Mouse (Mus musculus): ENCODE results near the gene Rab9.
A peak's percentile ranks its signal among the peaks of the same experiment; 100 is the strongest.
"Not testable (repeated sequence)": the region's sequence is repeated elsewhere in the genome, so short reads cannot be mapped to it uniquely, and the experiment has no call there.

Rab9 gene

DNA sequence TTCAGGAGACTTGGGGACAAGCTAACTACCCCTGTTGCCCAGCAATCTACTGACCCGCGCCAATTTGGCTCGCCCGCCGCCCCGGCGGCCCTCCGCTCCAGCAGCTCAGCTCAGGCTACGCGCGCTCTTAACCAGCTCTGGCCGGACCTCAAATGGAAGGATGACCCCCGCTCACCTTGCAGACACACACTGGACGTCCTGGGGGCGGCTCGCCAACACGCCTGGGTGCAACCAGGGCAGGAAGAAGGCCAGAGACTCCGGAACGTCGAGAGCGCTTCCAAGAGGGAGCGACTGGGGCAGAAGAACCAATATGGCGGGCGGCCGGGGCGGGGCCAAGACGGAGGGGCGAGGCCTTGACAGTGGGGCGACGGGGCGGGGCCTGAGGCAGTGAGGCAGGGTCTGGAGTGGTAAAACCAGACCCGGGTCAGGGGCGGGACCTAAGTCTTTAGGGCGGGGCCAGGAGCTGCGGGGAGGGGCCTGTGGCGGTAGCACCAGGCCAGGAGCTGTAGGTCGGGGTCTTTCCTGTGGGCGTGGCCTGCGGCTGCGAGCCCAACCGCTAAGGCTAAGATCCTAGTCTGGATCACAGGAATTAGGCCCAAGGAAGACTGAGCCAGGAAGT lies at the start of gene Rab9:
Rab9 (minus strand) TSS at position 503 of the 619 bp plus-strand sequence.
- H3K36me3 ChIP-seq (ENCODE audit: insufficient read depth, low read length), result peaks cover 25% of the 10 kb centered on the region
- H3K4me3 ChIP-seq (replicated peaks; ENCODE audit: low read length), result peak within 1 kb of the TSS; percentile 84
- H3K4me1 ChIP-seq (replicated peaks; ENCODE audit: low read depth, low read length), result peaks cover 30% of the 10 kb centered on the region
- no peaks in the 10 kb centered on the region for H3K9me3 ChIP-seq (ENCODE audit: low read length)
- TF ChIP-seq CTCF (conservative IDR thresholded peaks at IDR 0.05; ENCODE audit: low read length) (no peak), NANOG (IDR thresholded peaks at IDR 0.05; ENCODE audit: borderline replicate concordance, low read length) (no peak), POU5F1 (IDR thresholded peaks at IDR 0.05; ENCODE audit: borderline replicate concordance, low read length) (no peak)
- H3K27me3 ChIP-seq (ENCODE audit: insufficient read depth, low read length), result no peaks in the 10 kb centered on the region

DNA sequence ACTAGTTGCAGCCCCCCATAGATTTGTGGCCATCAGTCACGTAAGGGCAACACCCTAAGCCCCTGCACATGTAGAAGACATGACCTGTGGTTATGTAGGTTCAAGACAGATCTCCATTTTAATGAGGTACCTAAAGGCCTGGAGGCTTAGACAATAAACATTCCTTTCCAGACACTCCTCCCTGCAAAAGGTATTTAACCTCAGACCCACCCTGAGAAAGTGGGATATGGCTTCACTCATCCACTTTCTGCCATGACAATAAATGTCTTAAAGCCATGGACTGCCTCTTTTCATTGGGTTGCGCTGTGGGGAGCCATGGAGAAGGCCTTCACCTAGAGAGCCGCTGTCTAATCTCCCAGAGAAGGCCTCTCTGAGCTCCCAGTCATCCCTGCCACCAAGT lies 48.5 kb upstream of the Rab9 start:
- H3K9me3 ChIP-seq (ENCODE audit: low read length), result no peaks in the 10 kb centered on the region
- no peaks in the 10 kb centered on the region for H3K36me3 ChIP-seq (ENCODE audit: insufficient read depth, low read length)
- TF ChIP-seq CTCF (conservative IDR thresholded peaks at IDR 0.05; ENCODE audit: low read length), result no peak
- TF ChIP-seq POU5F1 (IDR thresholded peaks at IDR 0.05; ENCODE audit: borderline replicate concordance, low read length), result no peak
- TF ChIP-seq NANOG (IDR thresholded peaks at IDR 0.05; ENCODE audit: borderline replicate concordance, low read length), result no peak
- H3K4me3 ChIP-seq (replicated peaks; ENCODE audit: low read length), result no peak overlapping the region
- H3K27me3 ChIP-seq (ENCODE audit: insufficient read depth, low read length), result no peaks in the 10 kb centered on the region
- peaks cover 15% of the 10 kb centered on the region for H3K4me1 ChIP-seq (replicated peaks; ENCODE audit: low read depth, low read length)

DNA sequence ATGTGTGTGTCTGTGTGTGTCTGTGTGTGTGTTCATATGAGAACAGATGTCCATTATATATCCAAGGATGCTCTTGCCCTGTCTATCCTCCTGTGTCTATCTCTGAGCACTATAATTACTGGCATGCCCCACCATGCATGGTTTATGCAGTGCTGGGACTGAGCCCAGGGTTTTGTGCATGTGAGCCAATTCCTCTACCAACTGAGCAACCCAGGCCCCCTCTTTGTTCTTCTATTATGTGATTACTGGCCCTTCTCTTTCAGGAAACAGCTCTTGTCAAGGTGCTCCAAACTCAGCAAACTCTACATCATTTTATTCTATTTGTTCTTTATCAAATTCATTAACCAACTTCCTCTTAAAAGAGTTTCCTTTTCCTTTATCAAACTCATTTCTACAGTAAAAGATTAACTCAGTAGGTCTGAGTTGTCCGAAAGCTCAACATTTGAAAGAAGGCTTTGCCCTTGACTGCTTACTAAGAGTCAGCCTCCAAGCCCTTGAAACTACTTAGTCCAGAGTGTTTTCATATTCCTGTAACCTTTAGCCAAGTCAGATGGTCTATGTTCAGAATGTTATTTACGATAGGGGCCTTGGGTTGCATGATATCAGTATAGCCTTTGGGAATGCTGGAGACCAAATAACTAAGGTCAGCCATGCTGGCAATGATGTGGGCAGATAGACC lies 46.1 kb upstream of the Rab9 start:
- H3K4me3 ChIP-seq (replicated peaks; ENCODE audit: low read length), result no peak overlapping the region
- no peaks in the 10 kb centered on the region for H3K27me3 ChIP-seq (ENCODE audit: insufficient read depth, low read length)
- H3K36me3 ChIP-seq (ENCODE audit: insufficient read depth, low read length), result no peaks in the 10 kb centered on the region
- H3K4me1 ChIP-seq (replicated peaks; ENCODE audit: low read depth, low read length), result no peaks in the 10 kb centered on the region; the same call in 1 of the 2 replicates
- H3K9me3 ChIP-seq (ENCODE audit: low read length), result no peaks in the 10 kb centered on the region
- no peak for TF ChIP-seq CTCF (conservative IDR thresholded peaks at IDR 0.05; ENCODE audit: low read length)
- TF ChIP-seq POU5F1 (IDR thresholded peaks at IDR 0.05; ENCODE audit: borderline replicate concordance, low read length), result no peak
- TF ChIP-seq NANOG (IDR thresholded peaks at IDR 0.05; ENCODE audit: borderline replicate concordance, low read length), result no peak

DNA sequence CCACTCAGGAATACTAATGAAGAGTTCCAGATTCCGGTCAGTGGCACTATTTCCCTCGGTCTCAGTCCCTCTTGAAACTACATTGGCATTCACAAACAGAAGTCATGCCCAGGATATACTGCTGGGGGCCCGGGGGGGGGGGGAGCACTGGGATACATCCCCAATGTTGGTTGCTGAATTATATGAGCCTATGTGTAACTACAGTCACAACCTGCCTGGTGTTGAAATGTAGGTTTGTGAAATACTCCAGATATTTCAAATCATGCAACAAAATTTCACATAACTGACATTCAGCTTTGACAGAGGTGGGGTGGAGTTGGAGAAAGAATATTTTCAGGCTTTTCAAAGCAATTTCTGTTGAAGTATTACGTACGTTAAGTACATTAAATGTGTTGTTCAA lies 41.1 kb upstream of the Rab9 start:
- 0 out of 2 replicates have a peak, but pooled peaks cover 2% of the 10 kb centered on the region for H3K4me1 ChIP-seq (replicated peaks; ENCODE audit: low read depth, low read length)
- no peaks in the 10 kb centered on the region for H3K36me3 ChIP-seq (ENCODE audit: insufficient read depth, low read length)
- TF ChIP-seq POU5F1 (IDR thresholded peaks at IDR 0.05; ENCODE audit: borderline replicate concordance, low read length) (no peak), CTCF (conservative IDR thresholded peaks at IDR 0.05; ENCODE audit: low read length) (no peak), NANOG (IDR thresholded peaks at IDR 0.05; ENCODE audit: borderline replicate concordance, low read length) (no peak)
- no peaks in the 10 kb centered on the region for H3K9me3 ChIP-seq (ENCODE audit: low read length)
- no peaks in the 10 kb centered on the region for H3K27me3 ChIP-seq (ENCODE audit: insufficient read depth, low read length)
- H3K4me3 ChIP-seq (replicated peaks; ENCODE audit: low read length), result no peak overlapping the region

DNA sequence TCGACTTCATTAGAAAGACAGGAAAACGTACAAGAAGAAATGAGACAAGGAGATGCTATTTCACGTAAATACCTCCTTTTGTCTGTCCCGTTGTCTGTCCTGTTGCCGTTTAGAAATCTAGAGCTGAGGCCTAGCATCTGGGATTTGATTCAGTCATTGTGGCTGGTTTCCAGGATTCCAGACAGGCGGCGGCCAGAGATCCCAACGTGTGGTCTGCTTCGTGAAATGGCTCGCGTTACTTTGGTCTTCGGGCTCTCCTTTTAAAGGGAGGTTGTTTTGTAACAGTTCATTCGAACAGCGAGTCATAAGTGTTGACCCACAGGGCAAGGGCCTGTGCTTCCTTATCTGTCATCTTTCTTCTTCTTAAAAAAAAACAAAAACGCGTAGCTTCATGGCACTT lies 38.7 kb upstream of the Rab9 start, which contains the start of gene Tceanc:
Tceanc (minus strand) TSS at position 223 of the 400 bp plus-strand sequence.
- H3K27me3 ChIP-seq (ENCODE audit: insufficient read depth, low read length), result no peaks in the 10 kb centered on the region
- H3K4me3 ChIP-seq (replicated peaks; ENCODE audit: low read length), result no peak within 1 kb of the TSS
- no peaks in the 10 kb centered on the region for H3K36me3 ChIP-seq (ENCODE audit: insufficient read depth, low read length)
- peaks cover 15% of the 10 kb centered on the region for H3K4me1 ChIP-seq (replicated peaks; ENCODE audit: low read depth, low read length)
- H3K9me3 ChIP-seq (ENCODE audit: low read length), result no peaks in the 10 kb centered on the region
- TF ChIP-seq NANOG (IDR thresholded peaks at IDR 0.05; ENCODE audit: borderline replicate concordance, low read length), result no peak
- TF ChIP-seq CTCF (conservative IDR thresholded peaks at IDR 0.05; ENCODE audit: low read length), result no peak
- TF ChIP-seq POU5F1 (IDR thresholded peaks at IDR 0.05; ENCODE audit: borderline replicate concordance, low read length), result no peak

- TF ChIP-seq NANOG (IDR thresholded peaks at IDR 0.05; ENCODE audit: borderline replicate concordance, low read length), result no peak
- TF ChIP-seq POU5F1 (IDR thresholded peaks at IDR 0.05; ENCODE audit: borderline replicate concordance, low read length), result no peak
- no peak for TF ChIP-seq CTCF (conservative IDR thresholded peaks at IDR 0.05; ENCODE audit: low read length)
- Histone ChIP-seq H3K36me3 (ENCODE audit: insufficient read depth, low read length) (no peaks in the 10 kb centered on the region), H3K9me3 (ENCODE audit: low read length) (no peaks in the 10 kb centered on the region), H3K27me3 (ENCODE audit: insufficient read depth, low read length) (no peaks in the 10 kb centered on the region), H3K4me1 (replicated peaks; ENCODE audit: low read depth, low read length) (peaks cover 22% of the 10 kb centered on the region), H3K4me3 (replicated peaks; ENCODE audit: low read length) (no peak overlapping the region)
Measured at GRCm38 (mm10) chrX:166516631-166517030, 37.0 kb upstream of the Rab9 start.

DNA sequence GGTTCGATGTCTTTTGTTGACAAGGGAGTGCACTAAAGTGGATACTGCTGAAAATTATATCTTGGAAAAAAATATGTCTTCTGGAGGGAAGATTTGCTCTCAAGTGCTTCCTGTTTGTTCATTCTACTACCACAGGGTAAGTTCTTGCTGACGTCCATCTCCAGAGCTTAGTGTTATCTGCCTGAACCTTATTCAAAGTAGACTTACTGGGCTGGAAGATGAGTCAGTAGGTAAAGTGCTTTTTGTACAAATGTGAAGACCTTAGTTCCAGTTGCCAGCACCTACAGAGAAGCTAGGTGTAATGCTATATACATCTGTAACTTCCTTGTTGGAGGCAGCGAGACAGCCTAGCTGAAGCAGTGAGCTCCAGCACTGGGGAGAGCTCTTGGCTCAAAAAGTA lies 36.3 kb upstream of the Rab9 start:
- Histone ChIP-seq H3K9me3 (ENCODE audit: low read length) (no peaks in the 10 kb centered on the region), H3K4me1 (replicated peaks; ENCODE audit: low read depth, low read length) (peaks cover 22% of the 10 kb centered on the region), H3K4me3 (replicated peaks; ENCODE audit: low read length) (no peak overlapping the region), H3K27me3 (ENCODE audit: insufficient read depth, low read length) (no peaks in the 10 kb centered on the region), H3K36me3 (ENCODE audit: insufficient read depth, low read length) (no peaks in the 10 kb centered on the region)
- TF ChIP-seq CTCF (conservative IDR thresholded peaks at IDR 0.05; ENCODE audit: low read length) (no peak), POU5F1 (IDR thresholded peaks at IDR 0.05; ENCODE audit: borderline replicate concordance, low read length) (no peak)

- H3K4me3 ChIP-seq (replicated peaks; ENCODE audit: low read length); H3K36me3 ChIP-seq (ENCODE audit: insufficient read depth, low read length); H3K9me3 ChIP-seq (ENCODE audit: low read length); H3K27me3 ChIP-seq (ENCODE audit: insufficient read depth, low read length): not testable (repeated sequence)
- H3K4me1 ChIP-seq (replicated peaks; ENCODE audit: low read depth, low read length), result peaks cover 23% of the 10 kb centered on the region
Measured at GRCm38 (mm10) chrX:166514035-166514434, 34.4 kb upstream of the Rab9 start.

GRCm38 (mm10) chrX:166512071-166512470 lies 32.4 kb upstream of the Rab9 start:
- peaks cover 27% of the 10 kb centered on the region for H3K4me1 ChIP-seq (replicated peaks; ENCODE audit: low read depth, low read length)
- TF ChIP-seq CTCF (conservative IDR thresholded peaks at IDR 0.05; ENCODE audit: low read length) (no peak), NANOG (IDR thresholded peaks at IDR 0.05; ENCODE audit: borderline replicate concordance, low read length) (no peak)
- H3K36me3 ChIP-seq (ENCODE audit: insufficient read depth, low read length), result no peaks in the 10 kb centered on the region
- H3K4me3 ChIP-seq (replicated peaks; ENCODE audit: low read length), result no peak overlapping the region
- no peaks in the 10 kb centered on the region for H3K27me3 ChIP-seq (ENCODE audit: insufficient read depth, low read length)
- no peaks in the 10 kb centered on the region for H3K9me3 ChIP-seq (ENCODE audit: low read length)
